Mouse (Mus musculus): ENCODE measurements around the gene Vps13c. TPM values are rescaled to one million over a fixed set of nuclear protein-coding genes. Genes with fewer than 3 reads are reported as not detected.
A peak's percentile ranks its signal among the peaks of the same experiment; 100 is the strongest.

The Vps13c gene
- total RNA-seq, 2 experiments from 2014 or later, result 76.8 to 81.1 TPM

DNA sequence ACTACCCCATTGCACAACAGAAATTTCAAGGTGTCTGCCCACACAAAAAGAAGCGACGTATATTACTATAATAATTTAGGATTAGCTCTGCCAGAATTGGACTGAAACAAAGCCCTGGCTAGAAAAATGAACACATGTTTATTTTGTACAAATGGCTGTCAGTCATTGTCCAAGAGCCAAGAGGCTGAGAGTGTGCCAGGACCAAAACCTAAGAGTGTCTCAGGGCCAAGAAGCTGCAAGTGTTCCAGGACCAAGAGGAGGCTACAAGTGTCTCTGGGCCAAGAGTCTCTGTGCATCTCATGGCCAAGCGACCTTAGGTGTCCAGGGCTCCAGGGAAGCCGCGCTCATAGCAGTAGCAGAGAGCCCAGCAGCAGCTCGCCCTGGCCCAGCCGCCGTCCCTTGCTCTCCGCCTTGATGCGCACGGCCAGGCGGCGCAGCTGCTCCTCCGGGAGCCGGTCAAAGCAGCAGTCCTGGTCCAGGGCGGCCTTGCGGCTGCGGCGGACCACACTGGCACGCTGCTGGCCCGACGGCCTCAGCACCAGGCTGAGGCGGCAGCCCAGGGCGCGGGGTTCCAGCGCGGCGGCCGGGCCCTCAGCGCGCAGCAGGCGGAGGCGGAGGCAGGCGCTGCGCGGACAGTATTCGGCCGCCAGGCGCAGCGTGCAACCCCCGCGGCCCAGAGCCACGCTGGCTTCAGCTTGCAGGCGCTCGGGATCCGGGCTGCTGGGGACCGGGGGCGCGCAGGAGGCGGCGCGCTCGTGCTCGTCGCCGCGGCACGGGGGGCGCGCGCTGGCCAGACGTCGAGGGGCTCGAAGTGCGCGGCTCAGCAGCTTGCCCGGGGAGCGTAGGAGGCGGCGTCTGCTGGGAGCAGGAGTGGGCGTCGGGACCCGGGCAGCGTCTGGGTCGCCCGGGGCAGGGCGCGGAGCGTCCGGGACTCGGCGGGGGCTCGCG is 9.5 kb upstream of the Vps13c start:
- peak; percentile 32 to 61 for DNase-seq (ENCODE audit: low spot score in 2 of 2)

DNA sequence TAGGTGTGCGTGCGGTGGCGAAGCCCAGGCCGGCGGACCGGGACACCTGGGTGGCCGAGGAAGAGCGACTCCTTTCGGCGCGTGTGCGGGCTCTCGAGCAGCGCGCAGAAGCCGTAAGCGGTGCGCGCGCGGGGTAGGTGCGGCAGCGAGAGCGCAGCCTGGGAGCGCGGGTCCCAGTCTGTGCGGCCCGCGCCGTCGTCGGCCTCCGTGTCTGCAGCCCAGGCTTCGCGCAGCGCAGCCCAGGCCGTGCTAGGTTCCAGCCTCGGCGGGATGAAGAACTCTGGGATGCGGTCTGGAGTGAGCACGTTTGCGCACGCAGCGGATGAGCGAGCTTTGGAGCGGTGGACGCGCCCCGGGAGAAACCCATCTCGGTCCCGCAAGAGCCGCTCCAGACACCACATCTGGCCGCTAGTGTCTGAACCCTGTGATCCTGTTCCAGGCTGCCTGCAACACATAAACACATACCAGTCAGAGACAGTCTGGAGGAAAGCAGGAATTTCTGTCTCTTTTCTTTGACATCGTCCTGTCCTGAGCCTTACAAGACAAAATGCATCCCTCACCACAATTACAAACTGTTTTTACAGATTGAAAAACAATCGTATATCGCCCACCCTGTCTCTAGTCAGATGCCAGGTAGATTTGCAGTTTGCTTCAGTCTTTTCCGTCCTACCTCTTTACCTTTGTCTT is 8.7 kb upstream of the Vps13c start:
- peak; percentile 11 to 27 for DNase-seq (ENCODE audit: low spot score in 2 of 2)

DNA sequence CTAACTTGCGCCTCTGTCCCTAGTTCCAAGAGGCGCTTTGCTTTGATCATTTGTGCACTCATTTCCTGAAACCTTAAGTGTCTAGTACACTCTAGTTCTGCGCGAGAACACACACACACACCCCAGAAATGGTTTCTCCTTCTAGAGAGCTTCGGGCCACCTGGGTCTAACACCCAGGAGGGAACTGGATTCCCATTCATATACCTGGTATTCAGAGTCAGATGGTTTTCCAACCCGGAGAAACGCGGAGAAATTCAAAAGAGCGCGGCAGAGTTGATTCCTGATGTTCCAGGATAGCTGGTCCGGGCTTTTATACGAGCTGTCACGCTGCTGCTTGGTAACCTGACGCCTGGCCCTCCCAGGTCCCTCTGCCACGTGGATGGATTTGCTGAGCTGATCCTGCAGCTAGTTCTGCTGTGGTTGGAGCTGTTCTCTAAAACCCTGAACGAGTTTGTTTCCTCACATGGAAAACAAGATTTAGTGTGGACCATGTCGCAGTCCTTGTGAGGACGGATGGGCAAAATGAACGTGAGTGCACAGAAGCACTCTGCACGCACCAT is 8.1 kb upstream of the Vps13c start, which contains the start of gene C2cd4a:
Gene C2cd4a (minus strand): TSS at position 285 of the 560 bp plus-strand sequence.
- DNase-seq (ENCODE audit: low spot score in 2 of 2), result no peak

DNA sequence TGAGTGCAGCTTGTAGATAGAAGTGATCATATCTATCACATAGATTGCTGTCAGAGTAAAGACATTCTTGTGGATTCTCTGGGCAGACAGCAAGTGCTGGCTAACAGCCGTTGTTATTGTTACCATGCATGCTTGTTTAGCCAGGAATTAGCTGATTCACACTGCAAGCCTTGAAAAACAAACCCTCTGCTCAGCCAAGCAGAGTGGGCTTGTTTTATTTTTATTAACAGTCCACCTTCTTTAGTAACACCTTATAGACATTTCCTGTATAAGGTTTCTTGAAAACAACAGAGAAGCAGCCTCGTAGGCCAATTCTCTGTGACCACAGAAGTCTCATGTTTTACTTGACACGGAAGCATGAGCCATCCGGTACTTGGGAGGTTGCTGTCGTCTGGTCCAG is 5.7 kb upstream of the Vps13c start:
- DNase-seq (ENCODE audit: low spot score in 2 of 2), result no peak

DNA sequence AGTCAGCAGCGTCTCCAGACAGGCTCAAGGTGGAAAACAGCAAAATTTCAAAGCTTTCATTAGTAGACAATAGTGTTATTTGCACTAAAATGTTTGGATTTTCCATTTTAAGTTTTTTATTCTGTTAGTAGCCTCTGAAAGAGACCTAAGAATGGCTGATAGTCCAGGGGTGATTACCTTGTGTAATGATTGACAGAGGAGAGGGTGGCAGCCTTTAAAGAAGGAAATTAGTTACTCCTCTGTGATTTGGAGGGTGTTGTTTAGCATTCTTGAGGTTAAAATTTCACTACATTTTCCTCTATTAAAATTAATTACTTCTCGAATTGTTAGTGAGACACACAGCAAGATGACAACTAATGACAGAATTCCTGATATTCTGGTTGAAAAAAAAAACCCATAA is 2.9 kb upstream of the Vps13c start:
- no peak for DNase-seq (ENCODE audit: low spot score in 2 of 2)

DNA sequence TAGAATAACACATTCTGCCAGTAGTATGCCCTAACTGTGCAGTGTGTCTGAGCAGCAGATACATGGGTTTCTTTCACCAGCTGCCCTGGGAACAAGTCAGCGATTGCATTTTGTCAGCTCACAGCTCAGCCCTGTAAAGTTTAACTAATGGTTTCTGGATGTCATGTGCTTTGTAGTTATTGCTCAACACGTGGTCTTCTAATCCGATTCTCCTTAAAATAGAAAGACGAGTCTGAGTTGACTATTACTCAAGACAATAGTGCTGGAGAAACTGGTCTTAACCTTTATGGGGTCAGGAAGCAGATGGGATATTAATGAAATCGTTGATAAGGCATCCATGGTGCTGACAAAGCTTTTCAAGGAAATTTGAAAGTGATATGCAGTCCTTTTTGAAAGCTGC is 2.6 kb downstream of the Vps13c start:
- no peak for DNase-seq (ENCODE audit: low spot score in 2 of 2)

DNA sequence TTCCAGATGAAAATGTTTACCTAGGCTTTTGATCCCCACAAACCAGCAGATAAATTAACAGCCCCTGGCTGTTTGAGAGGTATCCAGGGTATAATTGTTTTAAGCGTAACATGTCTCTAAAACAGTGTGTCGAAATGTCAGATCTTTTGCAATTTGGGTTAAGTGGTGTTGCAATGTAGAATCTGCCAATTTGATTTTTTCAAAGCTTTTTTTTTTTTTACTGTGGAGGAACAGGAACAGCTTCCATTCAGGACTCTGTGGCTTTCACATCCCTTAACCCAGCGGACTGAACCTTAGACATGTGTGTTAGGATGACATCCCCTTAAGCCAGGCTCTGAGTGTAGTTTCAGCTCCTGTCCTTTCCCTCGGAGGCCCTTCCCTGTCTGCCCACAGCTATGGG is 4.8 kb downstream of the Vps13c start:
- DNase-seq (ENCODE audit: low spot score in 2 of 2), result no peak

DNA sequence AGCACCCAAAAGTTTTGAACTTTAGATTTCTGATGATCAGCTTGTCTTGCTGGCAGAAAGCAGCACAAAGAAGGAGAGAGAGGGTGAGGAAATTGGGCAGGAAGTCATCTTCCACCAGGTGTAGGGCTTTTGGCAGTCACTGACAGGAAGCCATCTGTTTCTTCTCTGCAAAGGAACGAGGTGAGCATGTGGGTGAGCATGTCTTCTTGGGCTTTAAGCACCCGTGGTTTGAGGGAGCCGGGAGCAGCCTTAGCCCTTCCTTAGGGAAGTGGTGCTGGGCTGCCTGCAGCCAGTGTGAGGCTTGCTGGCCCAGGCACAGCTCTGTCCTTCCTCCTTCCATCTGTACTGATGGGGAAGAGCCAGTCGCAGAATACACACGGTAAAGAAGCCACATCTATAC is 5.5 kb downstream of the Vps13c start:
- DNase-seq (ENCODE audit: low spot score in 2 of 2), result no peak

DNA sequence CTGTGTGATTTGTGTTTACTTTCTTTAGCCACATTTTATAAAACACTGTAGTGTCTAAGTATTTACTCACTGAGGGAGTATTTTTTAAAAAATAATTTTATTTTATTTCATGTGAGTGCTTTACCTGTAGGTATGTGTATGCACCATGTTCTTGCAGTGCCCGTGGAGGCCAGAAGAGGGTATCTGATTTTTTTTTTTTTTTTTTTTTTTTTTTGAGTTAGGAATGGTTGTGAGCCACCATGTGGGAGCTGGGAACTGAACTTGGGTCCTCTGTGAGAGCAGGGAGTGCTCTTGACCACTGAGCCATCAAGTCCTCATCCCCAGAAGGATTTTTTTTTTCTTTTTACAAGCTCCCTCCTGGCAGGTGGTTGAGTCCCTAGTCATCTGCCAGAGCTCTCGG is 5.9 kb downstream of the Vps13c start:
- DNase-seq (ENCODE audit: low spot score in 2 of 2), result no peak

DNA sequence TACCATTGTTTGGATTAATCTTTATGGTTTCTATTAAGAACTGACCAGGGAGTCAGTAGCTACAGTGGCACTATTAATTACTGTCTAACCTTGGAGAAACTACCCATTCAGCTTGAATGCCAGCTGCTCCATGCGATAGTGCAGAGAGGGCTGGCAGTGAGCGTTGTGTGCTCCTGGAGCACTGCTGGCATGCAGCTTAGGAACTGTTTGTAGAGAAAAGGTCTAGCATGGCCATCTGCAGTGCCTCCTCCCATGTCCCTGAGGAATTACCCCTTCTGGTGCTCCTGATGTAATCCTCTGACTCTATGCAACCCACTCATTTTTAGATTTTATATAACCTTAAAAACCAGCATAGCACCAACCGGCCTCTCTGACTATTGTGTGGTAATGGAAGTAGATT is 7.4 kb downstream of the Vps13c start:
- DNase-seq (ENCODE audit: low spot score in 2 of 2), result no peak

DNA sequence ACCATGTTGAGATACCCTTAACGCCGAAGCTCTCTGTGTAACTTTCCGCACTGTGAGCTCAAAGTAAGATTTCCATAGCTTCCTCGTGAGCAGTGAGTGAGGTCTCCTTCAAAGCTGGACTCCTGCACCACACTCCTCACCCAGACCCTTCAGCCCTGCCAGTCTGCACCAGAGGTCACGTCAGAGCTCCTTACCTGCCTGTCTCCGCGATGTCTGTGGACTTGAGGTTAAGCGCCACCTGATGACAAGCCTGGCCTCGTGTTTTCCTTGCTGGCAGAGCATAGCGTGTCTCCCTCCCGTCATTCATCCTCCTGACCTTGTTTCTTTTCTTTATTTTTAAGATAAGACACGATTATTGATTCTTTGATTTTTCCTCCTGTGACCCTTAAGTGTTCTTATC is 9.2 kb downstream of the Vps13c start:
- DNase-seq (ENCODE audit: low spot score in 2 of 2), result no peak

DNA sequence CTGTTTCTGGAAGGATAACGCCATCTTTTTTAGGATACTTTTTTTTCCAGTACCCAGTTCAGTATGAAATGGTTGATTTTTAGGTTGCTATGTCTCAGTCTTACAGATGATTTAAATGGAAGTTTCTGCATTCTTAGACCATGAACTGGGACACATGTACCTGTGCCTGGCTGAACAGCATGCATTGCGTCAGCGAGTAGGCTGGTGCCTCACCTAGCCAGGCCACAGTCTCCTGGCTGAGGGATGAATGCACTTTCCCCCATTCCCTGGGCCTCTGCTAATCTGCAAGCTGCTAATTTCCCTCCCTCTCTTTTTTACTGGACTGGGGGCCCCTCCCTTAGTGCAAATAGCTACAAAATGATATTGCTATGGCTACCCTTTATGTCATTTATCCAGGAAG is 9.7 kb downstream of the Vps13c start:
- DNase-seq (ENCODE audit: low spot score in 2 of 2), result no peak

DNA sequence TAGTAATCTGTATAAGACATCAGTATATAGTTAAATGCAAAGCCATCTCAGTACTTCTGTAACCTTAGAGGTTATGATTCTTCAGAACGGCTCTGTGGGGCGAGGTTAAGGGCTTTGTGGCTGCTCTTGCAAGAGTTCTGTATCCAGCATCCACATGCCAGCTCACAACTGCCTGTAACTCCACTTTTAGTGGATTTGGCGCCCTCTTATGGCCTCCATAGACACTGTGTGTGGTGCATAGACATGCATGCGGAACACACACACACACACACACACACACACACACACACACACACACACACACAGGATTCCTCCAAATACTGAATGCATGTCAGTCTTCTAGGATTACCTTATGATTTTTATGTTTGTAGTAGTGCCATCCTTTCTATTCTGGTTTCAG is 11.0 kb downstream of the Vps13c start:
- DNase-seq (ENCODE audit: low spot score in 2 of 2), result no peak

DNA sequence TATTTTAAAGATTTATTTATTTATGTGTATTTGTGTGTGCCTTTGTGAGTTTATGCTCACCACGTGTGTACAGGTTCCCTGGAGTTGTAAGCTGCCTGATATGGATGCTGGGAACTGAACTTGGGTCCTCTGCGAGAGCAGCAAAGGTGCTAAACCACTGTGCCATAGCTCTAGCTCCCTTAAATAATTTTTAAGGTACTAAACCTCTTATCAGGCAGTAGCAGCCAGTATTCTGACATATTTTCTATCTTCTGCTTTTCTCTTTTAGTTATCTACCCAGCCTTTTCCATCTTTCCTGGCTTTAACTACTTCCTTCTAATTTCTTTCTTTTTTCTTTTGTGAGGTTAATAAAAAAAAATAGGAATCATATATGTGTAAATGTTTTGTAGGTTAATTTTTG is 20.1 kb downstream of the Vps13c start:
- DNase-seq (ENCODE audit: low spot score in 2 of 2), result no peak

DNA sequence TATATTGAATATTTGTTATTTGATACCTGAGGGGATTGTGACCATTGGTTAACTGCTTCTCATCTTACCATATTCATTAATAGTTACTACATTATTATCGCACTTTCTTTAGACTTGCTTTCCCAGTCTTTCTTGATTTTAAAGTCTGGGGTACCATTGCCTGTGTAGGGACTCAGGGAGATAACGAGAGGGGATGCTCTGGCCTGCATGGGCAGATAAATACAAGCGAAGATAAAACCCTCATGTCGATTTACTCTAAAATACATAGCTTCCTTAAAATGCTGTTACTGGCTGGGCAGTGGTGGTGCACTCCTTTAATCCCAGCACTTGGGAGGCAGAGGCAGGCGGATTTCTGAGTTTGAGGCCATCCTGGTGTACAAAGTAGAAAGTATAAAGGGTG is 23.1 kb downstream of the Vps13c start:
- DNase-seq (ENCODE audit: low spot score in 2 of 2), result no peak

DNA sequence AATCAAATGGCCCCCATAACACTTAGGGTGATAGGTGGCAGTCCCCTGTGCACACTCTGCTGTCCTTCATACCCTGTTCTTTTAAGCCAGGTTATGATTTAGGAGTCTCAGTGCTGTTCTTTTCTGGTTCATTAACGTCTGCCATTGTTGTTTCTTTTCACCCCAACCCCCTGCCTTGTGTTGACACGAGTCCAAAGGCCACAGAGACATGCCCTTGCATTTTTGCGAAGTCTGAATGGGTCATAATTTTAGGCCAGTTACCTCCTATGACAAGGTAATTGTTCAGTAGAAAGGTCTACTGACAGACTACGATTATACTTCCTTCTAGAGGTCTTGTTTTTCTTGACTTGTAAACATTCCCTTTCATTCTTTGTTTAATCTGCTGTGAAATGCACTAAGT is 23.8 kb downstream of the Vps13c start:
- DNase-seq (ENCODE audit: low spot score in 2 of 2), result no peak

DNA sequence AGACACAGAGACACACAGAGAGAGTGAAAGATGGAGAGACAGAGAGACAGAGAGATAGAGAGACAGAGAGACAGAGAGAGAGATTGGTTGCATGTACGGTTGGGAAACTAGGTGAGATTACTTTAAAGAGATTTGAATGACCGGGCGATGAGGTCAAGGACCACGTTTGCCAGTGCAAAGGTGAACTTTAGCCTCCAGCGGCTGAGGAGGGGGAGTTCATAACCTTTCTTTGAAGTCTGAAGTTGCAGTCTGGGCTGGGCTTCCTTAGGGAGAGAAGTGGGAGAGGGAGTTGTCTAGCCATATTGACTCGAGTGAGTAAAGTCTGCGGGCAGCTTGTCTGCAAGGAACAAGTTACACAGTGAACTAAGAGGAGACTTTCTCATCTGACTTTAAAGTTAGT is 25.2 kb downstream of the Vps13c start:
- DNase-seq (ENCODE audit: low spot score in 2 of 2), result no peak

DNA sequence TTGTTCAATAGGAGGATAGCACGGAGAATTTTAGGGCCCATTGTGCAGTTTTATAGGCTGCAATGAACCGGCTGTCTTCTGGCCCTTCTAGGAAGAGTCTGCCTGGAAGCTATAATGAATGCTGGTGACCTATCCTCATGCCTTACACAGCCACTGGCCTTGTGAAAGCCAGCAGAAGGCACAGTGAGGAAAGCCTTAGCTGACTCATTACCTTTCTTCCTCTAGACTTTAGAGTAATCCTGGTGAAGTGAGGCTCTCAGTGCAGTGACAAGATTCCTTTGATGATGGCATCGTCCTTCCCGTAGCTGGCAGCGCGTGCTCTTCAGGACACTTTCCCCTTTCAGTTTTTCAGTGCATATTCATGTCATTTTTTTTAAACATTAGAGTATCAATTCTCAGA is 27.2 kb downstream of the Vps13c start:
- no peak for DNase-seq (ENCODE audit: low spot score in 2 of 2)

DNA sequence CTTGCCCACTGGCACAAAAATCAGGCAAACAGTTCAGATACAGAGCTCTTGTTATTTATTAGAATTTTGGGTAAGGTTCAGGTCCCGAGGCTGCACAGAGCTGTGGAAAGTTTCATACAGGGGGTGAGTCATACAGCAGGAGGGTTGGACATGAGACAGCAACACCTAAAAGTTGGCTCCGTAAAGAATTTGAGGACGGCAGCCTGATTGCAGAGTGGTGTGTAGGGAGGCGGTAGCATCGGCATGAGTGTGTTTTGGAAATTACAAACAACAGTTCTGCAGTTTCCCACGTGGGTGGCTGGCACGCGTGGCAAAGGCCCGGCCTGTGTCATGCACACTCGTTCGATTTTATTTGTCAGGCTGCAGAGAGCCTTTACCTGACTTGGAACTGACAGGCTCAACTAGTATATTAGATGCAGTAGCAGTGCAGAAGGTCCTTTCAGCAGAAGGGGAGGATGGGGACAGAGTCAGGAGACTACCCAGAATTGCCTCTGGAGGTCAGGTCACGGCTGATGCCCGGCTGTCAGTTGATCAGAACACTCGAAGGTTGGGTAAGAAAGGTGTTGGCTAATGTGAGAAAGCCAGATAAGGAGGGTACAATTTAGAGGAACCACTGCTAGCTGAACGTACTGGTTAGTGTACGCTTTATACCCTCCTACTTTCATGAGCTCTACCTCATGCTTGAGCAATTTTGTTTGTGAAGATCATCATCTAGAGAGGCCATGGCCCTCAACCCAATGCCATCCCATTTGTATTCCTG is 29.7 kb downstream of the Vps13c start:
- peak; percentile 54 to 57 for DNase-seq (ENCODE audit: low spot score in 2 of 2)

DNA sequence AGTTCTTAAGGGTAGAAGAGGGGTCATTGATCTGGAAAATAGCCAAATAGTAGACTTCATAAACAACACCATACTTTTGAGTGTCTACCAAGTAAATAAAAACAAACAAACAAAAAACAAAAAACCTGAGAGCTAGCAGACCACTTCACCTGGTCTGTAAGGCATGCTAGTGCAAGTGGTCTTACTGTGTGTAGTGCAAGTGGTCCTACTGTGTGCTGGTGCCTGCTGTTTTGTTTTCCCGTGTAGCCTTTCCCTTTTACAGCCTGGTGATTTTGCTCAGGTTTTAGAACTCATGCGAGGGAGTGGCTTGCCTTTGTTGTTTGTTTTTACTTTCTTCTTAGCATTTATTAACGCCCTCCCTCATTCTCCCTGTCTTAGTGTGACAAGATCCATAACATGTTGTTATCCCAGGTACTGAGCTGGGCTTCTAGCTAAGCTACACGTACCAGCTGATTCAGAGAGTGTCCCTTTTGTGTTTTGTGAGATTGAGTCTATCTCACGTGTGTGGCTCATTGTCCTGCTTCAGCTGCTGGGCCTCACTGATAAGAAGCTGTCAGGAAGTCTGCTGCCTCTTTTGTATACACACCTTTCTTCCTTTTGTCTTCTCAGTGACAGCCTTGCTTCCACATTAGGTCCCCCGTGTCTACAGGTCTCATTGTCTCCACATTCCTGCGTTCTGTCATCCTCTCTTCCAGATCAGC is 34.5 kb downstream of the Vps13c start:
- no peak for DNase-seq (ENCODE audit: low spot score in 2 of 2)

DNA sequence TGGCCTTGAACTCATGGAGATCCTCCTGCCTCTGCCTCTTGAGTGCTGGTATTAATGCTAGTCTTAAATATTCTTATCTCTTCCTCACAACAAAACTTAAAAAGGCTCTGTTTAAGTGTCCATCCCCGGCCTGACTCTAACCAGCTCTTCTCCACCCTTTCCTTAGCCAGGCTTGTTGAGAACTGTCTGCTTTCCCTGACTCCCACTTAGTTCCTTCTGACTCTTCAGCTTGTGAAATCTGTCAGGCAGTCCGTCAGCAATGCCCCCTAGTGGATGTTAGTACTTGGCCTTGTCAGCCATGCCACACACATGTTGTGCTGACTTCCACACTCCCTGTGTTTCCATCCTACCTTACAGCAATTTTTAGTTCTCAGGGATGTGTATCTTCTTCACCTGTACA is 35.1 kb downstream of the Vps13c start:
- DNase-seq (ENCODE audit: low spot score in 2 of 2), result peak in 1 of 2 experiments; percentile 23
